Mouse (Mus musculus): Measurements from ENCODE around the gene Arl4a. TPM values are rescaled to one million over a fixed set of nuclear protein-coding genes. Genes with fewer than 3 reads are reported as not detected.
A peak's percentile ranks its signal among the peaks of the same experiment; 100 is the strongest.

Gene Arl4a
- 85.9 and 87.5 TPM in 2 replicates for polyA plus RNA-seq (2015; fragmentation: Nextera tagmentation; extraction: Ambion mirVana)

DNA sequence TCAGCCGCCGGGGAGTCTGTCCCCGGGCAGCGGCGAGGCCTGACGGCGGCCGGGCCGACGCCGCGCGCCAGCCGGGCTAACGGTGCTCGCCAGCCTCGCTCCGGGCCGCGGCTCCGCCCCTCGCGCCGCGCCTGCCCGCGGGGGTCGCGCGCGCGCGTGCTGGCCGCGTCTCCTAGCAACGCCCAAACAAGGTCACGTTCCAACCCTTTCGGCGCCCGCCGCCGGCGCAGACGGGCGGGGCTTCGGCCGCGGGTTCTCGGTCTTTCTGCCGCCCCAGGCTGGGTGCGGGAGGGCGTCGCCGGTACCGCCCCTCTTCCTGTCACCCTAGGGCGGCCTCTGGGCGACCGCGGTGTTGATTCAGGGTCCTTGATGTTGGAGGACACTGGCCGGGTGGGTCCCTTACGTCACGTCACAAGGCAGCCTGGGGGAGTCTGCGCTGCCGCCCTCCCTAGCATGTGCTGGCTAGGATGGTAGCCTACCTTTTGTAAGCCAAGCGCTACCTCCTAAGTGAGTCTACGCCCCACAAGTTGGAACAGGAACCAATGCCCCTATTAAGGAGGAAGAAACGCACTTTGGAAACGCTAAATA lies at the start of gene Arl4a:
Arl4a (minus strand) TSS at position 150 of the 588 bp plus-strand sequence.
- no peaks in the 10 kb centered on the region for H3K27me3 ChIP-seq
- ATAC-seq (ENCODE audit: insufficient number of reproducible peaks, low FRiP score, low TSS enrichment, low read depth): peak; percentile 90
- H3K27ac ChIP-seq (replicated peaks): peak within 1 kb of the TSS; percentile 89
- H3K9me3 ChIP-seq (replicated peaks): no peaks in the 10 kb centered on the region
- peak within 1 kb of the TSS; percentile 82 for H3K4me3 ChIP-seq (replicated peaks)
- no peaks in the 10 kb centered on the region for H3K36me3 ChIP-seq
- under 1% methylated on average over 62 of the region's 68 CpGs for WGBS
- H3K4me1 ChIP-seq: peaks cover 9% of the 10 kb centered on the region; the same call in 1 of the 2 replicates
- peak within 1 kb of the TSS; percentile 65 for H3K4me2 ChIP-seq (replicated peaks)
- H3K9ac ChIP-seq: peak within 1 kb of the TSS; percentile 63

DNA sequence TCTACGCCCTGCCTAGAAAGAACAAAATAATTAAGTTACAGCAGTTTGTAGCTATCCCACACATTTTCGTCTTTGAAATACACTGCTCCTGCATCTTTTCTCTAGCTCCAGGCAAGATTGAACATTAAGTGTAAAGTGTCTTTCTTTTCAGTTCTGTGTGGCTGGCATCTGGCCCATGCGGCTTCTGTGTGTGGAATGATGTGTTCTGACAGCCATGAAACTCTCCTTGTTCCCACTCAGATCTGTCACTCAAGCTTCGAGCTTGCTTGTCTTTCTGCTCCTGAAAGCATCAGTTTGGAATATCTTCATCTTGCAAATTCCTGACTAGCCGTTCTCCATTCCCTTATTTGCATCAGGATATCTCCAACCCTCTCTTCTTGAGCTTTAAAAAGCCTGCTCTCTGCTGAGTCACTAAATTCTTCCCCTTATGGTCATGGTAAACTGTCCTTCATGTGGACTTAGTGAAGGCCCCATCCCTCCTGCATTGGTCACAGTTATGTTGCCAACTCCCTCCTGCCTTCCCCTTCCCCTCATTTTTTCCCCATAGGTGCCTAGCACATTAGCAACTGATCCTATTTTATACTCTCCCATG lies 48.0 kb upstream of the Arl4a start:
- Histone ChIP-seq H3K4me1 (no peaks in the 10 kb centered on the region), H3K9me3 (replicated peaks) (no peaks in the 10 kb centered on the region), H3K4me2 (replicated peaks) (no peak overlapping the region), H3K27ac (replicated peaks) (no peak overlapping the region), H3K27me3 (no peaks in the 10 kb centered on the region), H3K36me3 (no peaks in the 10 kb centered on the region), H3K4me3 (replicated peaks) (no peak overlapping the region), H3K9ac (no peak overlapping the region)
- WGBS: 38% methylated on average over 5 of the region's 5 CpGs
- no peak for ATAC-seq (ENCODE audit: insufficient number of reproducible peaks, low FRiP score, low TSS enrichment, low read depth)

DNA sequence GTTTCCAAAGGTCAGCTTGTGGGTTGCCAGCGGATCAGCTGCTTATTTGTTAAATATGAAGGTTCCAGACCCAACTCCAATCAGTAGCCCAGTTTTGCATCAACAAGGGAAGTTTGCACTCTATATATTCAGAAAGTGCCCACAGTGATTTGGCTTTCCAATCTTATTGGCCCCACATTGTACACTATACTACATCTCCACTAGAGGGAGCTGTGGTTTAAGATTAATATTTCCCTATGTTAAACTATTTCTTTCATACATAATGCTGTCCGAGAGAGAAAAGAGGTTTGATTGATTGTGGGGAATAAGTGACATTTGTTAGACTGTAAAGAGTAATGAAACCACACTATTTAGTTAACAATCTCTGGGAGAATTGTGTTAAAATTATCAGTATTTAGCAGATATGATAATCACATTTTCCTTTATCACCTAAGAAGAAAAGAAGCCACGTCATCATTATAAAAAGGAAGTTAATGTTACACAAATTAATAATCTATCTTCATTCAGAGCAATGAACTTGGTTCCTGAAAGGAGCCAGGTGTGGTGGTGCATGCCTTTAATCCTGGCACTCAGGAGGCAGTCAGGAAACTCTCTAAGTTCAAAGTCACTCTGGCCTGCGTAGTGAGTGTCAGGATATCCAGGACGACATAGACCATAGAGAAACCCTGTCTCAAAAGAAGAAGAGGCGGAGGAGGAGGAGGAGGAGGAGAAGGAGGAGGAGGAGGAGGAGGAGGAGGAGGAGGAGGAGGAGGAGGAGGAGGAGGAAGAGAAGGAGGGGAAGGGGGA lies 44.8 kb upstream of the Arl4a start:
- no peak for ATAC-seq (ENCODE audit: insufficient number of reproducible peaks, low FRiP score, low TSS enrichment, low read depth)
- H3K27ac ChIP-seq (replicated peaks): no peak overlapping the region
- H3K4me2 ChIP-seq (replicated peaks): no peak overlapping the region
- no peaks in the 10 kb centered on the region for H3K4me1 ChIP-seq
- no peaks in the 10 kb centered on the region for H3K9me3 ChIP-seq (replicated peaks)
- WGBS: 45% methylated on average over 5 of the region's 6 CpGs
- H3K27me3 ChIP-seq: no peaks in the 10 kb centered on the region
- H3K4me3 ChIP-seq (replicated peaks): no peak overlapping the region
- H3K36me3 ChIP-seq: no peaks in the 10 kb centered on the region
- no peak overlapping the region for H3K9ac ChIP-seq

DNA sequence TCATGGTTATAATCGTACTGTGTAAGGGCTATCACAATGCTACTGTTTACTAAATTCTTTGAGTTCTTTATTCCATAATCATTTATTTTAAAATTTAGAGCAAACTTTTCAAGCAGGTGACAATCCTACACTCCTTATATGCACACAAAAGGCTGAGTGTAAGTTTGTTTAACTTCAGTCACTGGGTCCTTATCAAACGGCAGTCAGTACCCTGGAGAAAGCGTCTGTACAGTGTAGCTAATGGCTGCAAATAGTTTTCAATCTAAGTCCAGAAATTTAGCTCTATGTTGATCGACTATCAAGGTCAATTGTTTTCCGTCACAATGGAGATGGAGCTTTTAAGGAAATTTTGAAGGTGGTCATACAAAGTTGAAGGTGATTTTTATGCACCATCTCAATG lies 44.2 kb upstream of the Arl4a start:
- Histone ChIP-seq H3K27ac (replicated peaks) (no peak overlapping the region), H3K9me3 (replicated peaks) (no peaks in the 10 kb centered on the region), H3K36me3 (no peaks in the 10 kb centered on the region), H3K27me3 (no peaks in the 10 kb centered on the region), H3K9ac (no peak overlapping the region), H3K4me2 (replicated peaks) (no peak overlapping the region), H3K4me3 (replicated peaks) (no peak overlapping the region), H3K4me1 (no peaks in the 10 kb centered on the region)
- no peak for ATAC-seq (ENCODE audit: insufficient number of reproducible peaks, low FRiP score, low TSS enrichment, low read depth)
- WGBS: 74% methylated on average over 5 of the region's 5 CpGs

DNA sequence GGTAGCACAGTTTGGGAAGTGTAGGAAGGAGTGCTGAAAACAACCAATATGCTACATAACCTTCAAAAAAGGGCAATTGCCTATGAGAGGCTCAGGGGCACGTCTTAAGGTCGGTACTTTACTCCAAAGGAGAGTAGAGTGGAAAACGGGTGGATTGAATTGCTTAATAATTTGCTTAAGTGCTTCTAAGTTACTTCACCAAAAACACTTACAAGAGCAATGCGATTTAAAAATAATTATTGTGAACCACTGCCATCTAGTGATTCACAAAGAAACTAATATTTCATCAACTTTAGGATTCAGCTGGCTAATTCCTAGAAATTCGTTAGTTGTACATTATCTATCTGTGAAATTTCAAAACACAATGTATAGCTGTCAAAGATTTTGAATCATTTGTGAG lies 35.8 kb upstream of the Arl4a start:
- H3K4me2 ChIP-seq (replicated peaks): no peak overlapping the region
- no peak overlapping the region for H3K27ac ChIP-seq (replicated peaks)
- H3K27me3 ChIP-seq: no peaks in the 10 kb centered on the region
- H3K9me3 ChIP-seq (replicated peaks): no peaks in the 10 kb centered on the region
- 50% methylated on average over 5 of the region's 5 CpGs for WGBS
- H3K9ac ChIP-seq: no peak overlapping the region
- ATAC-seq (ENCODE audit: insufficient number of reproducible peaks, low FRiP score, low TSS enrichment, low read depth): no peak
- H3K4me1 ChIP-seq: no peaks in the 10 kb centered on the region
- H3K4me3 ChIP-seq (replicated peaks): no peak overlapping the region
- H3K36me3 ChIP-seq: no peaks in the 10 kb centered on the region

DNA sequence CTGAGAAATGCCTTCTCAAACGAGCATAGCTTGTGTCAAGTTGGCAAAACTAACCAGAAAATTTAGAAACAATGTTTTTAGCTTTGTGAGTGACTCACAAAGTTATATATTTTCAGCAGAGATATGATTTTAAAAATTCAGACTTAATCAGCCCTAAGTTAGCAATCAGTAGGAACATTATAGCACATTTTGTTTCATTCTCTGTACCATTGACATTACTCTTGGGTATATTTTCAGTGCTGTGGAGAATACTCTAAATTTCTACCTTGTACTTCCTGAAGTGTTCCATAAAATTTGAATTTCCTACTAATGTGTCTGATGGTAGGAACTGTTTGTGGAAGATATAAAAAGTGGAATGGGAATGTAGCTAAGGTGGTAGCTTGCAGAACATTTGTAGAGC lies 9.2 kb upstream of the Arl4a start:
- no peak for ATAC-seq (ENCODE audit: insufficient number of reproducible peaks, low FRiP score, low TSS enrichment, low read depth)
- H3K4me3 ChIP-seq (replicated peaks): no peak overlapping the region
- H3K4me2 ChIP-seq (replicated peaks): no peak overlapping the region
- no peaks in the 10 kb centered on the region for H3K4me1 ChIP-seq
- H3K27me3 ChIP-seq: no peaks in the 10 kb centered on the region
- H3K36me3 ChIP-seq: no peaks in the 10 kb centered on the region
- no peak overlapping the region for H3K27ac ChIP-seq (replicated peaks)
- no peaks in the 10 kb centered on the region for H3K9me3 ChIP-seq (replicated peaks)
- no peak overlapping the region for H3K9ac ChIP-seq
- WGBS: 56% methylated on average over 1 of the region's 1 CpGs

DNA sequence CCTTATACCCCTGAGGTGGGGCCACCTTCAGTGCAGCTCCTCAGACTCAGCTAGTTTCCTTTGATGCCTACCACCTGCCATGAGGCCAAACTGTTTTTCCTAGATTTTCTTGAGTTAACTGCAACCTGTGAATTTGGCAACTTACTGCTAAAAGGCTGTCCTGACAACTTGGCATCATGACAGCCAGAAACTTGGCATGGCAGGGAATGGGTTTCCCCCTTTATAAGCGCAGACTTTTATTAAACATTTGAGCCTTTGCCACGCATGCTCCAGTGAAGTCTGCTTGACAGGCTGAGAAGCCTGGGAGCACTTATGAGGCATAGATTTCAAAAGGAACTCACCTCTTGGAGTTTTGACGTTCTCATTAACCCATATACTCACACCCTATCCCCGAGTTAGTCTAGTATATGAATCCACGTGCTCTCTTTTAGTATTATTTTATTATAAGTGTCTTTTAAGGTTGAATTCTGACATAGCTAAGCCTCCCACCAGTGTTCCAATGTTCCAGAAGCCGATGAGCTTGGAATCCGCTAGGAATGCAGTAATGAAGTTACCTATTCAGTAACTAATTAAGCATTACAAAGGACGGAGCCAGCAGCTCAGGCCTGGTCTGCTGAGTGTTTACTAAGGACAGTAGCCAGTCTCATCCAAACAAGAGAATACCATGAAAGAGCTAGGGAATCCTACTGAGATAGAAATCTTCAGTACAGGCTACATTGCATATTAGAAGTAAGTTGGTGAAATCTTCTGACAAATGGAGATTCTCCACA lies 6.2 kb upstream of the Arl4a start:
- H3K9me3 ChIP-seq (replicated peaks): no peaks in the 10 kb centered on the region
- H3K4me3 ChIP-seq (replicated peaks): no peak overlapping the region
- no peak for ATAC-seq (ENCODE audit: insufficient number of reproducible peaks, low FRiP score, low TSS enrichment, low read depth)
- no peak overlapping the region for H3K4me2 ChIP-seq (replicated peaks)
- H3K36me3 ChIP-seq: no peaks in the 10 kb centered on the region
- no peaks in the 10 kb centered on the region for H3K4me1 ChIP-seq
- WGBS: 80% methylated on average over 8 of the region's 8 CpGs
- no peak overlapping the region for H3K9ac ChIP-seq
- no peaks in the 10 kb centered on the region for H3K27me3 ChIP-seq
- H3K27ac ChIP-seq (replicated peaks): no peak overlapping the region

DNA sequence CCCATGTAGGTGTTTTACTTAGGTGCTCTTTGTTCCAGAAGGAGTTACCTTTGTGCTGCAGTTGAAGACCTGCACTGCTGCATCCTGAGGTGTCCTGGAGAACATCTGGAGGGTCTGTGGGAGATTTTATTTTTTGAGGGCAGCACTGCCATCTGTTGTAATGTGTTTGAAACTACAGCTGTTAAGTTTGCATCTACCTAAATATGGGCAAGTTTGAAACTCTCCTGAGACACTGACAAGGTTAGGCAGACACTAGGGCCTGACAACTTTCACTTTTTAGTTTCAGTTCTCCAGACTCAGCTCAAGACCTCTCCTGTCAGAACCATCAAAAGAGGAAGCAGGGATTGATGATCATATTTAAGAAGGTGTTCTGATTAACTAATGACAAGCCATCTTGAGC lies 2.2 kb upstream of the Arl4a start:
- Histone ChIP-seq H3K9ac (no peak overlapping the region), H3K27me3 (no peaks in the 10 kb centered on the region), H3K36me3 (no peaks in the 10 kb centered on the region), H3K4me1 (peaks cover 9% of the 10 kb centered on the region; the same call in 1 of the 2 replicates), H3K9me3 (replicated peaks) (no peaks in the 10 kb centered on the region), H3K27ac (replicated peaks) (no peak overlapping the region), H3K4me3 (replicated peaks) (no peak overlapping the region), H3K4me2 (replicated peaks) (no peak overlapping the region)
- ATAC-seq (ENCODE audit: insufficient number of reproducible peaks, low FRiP score, low TSS enrichment, low read depth): no peak

DNA sequence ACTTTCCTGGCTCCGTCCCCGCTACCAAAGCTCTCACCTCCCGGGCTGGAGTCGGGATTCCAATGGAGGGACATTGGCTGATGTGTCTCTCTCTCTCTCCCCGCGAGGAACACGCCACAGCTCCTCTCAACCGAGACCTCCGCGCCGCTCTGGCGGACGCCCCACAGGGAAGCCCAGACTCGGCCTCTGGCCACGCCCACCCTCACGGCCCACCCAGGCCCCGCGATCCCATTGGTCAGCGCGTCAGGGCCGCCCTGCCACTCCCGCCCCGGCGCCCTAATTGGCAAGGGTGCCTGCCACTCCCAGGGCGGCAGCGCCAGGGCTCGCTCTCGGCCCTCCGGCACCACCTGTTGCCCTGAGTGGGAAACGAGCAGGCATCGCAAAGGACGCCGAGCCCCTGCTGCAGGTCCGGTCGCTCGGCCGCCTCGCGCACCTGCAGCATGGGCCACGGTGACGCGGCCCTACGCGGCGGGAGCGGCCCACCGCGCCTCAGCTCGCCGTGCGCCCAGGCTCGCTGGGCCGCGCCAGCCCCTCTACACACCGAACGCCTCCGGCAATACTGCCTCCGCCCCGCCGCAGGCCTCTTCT lies 505 bp downstream of the Arl4a start:
- Histone ChIP-seq H3K27ac (replicated peaks) (peak overlapping the region; percentile 89), H3K27me3 (no peaks in the 10 kb centered on the region), H3K4me1 (peaks cover 9% of the 10 kb centered on the region; the same call in 1 of the 2 replicates), H3K36me3 (0 out of 2 replicates have a peak, but pooled peaks cover 4% of the 10 kb centered on the region), H3K4me3 (replicated peaks) (peak overlapping the region; percentile 82), H3K4me2 (replicated peaks) (peak overlapping the region; percentile 65), H3K9ac (peak overlapping the region; percentile 63), H3K9me3 (replicated peaks) (no peaks in the 10 kb centered on the region)
- peak; percentile 99 for ATAC-seq (ENCODE audit: insufficient number of reproducible peaks, low FRiP score, low TSS enrichment, low read depth)
- under 1% methylated on average over 55 of the region's 60 CpGs for WGBS

DNA sequence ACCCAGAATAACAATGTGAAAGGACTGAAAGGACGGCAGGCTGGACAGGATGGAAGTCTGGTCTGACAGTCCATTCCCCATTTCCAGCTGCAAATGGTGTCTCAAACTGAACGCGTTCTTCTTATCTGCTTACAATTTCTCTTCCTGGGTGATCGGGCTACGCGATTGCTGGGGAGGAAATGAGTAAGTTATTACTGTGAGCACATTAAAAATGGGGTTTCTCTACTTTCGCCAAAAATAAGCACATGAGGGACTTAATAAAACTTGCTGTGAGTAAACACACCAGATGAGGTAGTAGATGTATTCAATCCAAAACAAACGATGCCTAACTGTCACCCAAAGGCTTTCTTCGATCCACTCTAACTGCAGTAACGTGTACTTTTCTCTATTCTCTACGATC lies 1.2 kb downstream of the Arl4a start:
- 1% methylated on average over 11 of the region's 11 CpGs for WGBS
- Histone ChIP-seq H3K27me3 (no peaks in the 10 kb centered on the region), H3K27ac (replicated peaks) (peak overlapping the region; percentile 89), H3K9me3 (replicated peaks) (no peaks in the 10 kb centered on the region), H3K4me3 (replicated peaks) (peak overlapping the region; percentile 82), H3K4me1 (peaks cover 9% of the 10 kb centered on the region; the same call in 1 of the 2 replicates), H3K9ac (peak overlapping the region; percentile 63), H3K36me3 (0 out of 2 replicates have a peak, but pooled peaks cover 6% of the 10 kb centered on the region), H3K4me2 (replicated peaks) (peak overlapping the region; percentile 65)
- ATAC-seq (ENCODE audit: insufficient number of reproducible peaks, low FRiP score, low TSS enrichment, low read depth): no peak

All from embryonic facial prominence, embryonic 15.5 days (tissue).